Mouse (Mus musculus): ENCODE data around the gene Maml3. TPM values are rescaled to one million over a fixed set of nuclear protein-coding genes. Genes with fewer than 3 reads are reported as not detected.
A peak's percentile ranks its signal among the peaks of the same experiment; 100 is the strongest.

Maml3 gene
- polyA plus RNA-seq, 1 experiment from 2014 or later = 4.1 TPM

GRCm38 (mm10) chr3:51958751-51959150, 146.1 kb downstream of the Maml3 start:
- 76% methylated on average over 2 of the region's 2 CpGs for WGBS
- Histone ChIP-seq H3K9ac (no peak overlapping the region), H3K4me1 (replicated peaks) (peaks cover 18% of the 10 kb centered on the region), H3K27ac (no peak overlapping the region), H3K27me3 (replicated peaks) (no peaks in the 10 kb centered on the region), H3K4me3 (replicated peaks) (no peak overlapping the region), H3K36me3 (no peaks in the 10 kb centered on the region), H3K4me2 (replicated peaks) (no peak overlapping the region), H3K9me3 (no peaks in the 10 kb centered on the region)
- ATAC-seq = no peak

DNA sequence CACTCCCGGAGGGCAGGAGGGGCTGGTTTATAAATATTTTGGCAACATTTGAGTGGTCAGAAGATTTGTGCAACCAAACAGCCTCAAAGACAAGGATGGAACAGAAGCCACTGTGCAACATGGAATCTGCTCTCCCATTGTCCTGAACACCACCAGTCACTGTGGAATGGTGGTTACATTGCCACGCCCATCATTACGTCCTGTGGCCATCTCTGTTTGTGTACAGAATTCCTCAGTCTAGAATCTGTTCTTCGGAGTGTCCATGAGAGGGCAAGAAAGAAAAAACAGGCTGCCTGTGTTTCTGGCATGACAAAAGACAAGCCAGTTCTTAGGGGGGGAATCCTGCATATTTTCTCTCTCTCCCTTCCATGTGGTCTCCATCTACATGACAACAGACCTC, 150.4 kb downstream of the Maml3 start:
- Histone ChIP-seq H3K36me3 (no peaks in the 10 kb centered on the region), H3K4me1 (replicated peaks) (peaks cover 26% of the 10 kb centered on the region), H3K9ac (no peak overlapping the region), H3K4me3 (replicated peaks) (no peak overlapping the region), H3K27ac (no peak overlapping the region), H3K4me2 (replicated peaks) (0 out of 2 replicates have a peak overlapping the region, but pooled peaks have one; percentile 11), H3K9me3 (no peaks in the 10 kb centered on the region), H3K27me3 (replicated peaks) (no peaks in the 10 kb centered on the region)
- ATAC-seq = no peak
- 29% methylated on average over 4 of the region's 4 CpGs for WGBS

- 79% methylated on average over 11 of the region's 11 CpGs for WGBS
- Histone ChIP-seq H3K27me3 (replicated peaks) (no peaks in the 10 kb centered on the region), H3K9me3 (no peaks in the 10 kb centered on the region), H3K9ac (no peak overlapping the region), H3K4me1 (replicated peaks) (peaks cover 26% of the 10 kb centered on the region), H3K36me3 (no peaks in the 10 kb centered on the region), H3K4me2 (replicated peaks) (no peak overlapping the region), H3K27ac (no peak overlapping the region), H3K4me3 (replicated peaks) (no peak overlapping the region)
- ATAC-seq = no peak
These were observed 150.9 kb downstream of the Maml3 start for GRCm38 (mm10) chr3:51953927-51954326.

DNA sequence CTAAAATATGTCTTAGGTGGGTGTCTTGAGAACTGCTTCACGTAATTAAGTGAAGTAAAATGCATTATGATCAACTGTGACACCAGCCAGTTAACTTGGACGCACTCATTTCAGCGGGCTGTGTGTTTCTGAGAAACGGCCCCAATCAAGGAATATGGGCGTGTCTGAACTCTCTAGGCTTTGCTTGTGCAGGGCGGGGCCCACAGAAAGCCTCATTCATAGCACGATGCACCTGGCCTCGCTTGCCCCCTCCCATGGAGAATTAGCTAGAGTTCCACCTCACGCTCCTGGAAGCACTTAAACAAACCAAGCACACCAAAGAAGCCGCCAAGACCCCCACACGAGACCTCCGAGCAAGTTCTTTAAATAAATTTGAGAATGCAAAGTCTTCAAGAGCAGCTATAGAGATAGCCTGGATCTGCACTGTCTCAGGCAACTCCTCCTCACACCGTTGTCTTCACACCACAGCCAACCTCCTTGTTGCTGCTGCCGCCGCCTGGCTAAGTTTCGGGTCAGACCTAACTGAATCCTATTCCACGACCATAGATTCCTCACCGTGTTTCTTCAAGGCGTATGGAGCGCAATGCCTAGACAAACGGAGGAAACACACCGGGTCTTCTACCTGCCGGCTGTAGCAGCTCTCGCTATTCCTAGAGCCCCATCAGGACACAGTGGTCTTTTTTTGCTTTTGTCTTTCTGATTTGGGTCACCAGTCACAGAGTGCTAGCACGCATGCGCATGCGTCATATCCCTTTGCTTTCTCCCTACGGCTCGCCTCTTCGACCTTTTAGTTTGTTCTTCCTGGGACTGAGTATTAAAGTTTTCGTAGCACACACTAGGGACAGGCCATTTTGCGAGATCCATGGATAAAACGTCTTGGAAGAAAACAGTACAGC, 151.9 kb downstream of the Maml3 start:
- peak overlapping the region; percentile 19 for H3K4me3 ChIP-seq (replicated peaks)
- H3K9me3 ChIP-seq = no peaks in the 10 kb centered on the region
- H3K4me1 ChIP-seq (replicated peaks) = peaks cover 26% of the 10 kb centered on the region
- ATAC-seq = peak; percentile 90
- WGBS = 57% methylated on average over 33 of the region's 33 CpGs
- H3K4me2 ChIP-seq (replicated peaks) = peak overlapping the region; percentile 43
- H3K36me3 ChIP-seq = no peaks in the 10 kb centered on the region
- H3K27me3 ChIP-seq (replicated peaks) = no peaks in the 10 kb centered on the region
- no peak overlapping the region for H3K9ac ChIP-seq
- no peak overlapping the region for H3K27ac ChIP-seq

GRCm38 (mm10) chr3:51952267-51952666, 152.6 kb downstream of the Maml3 start:
- Histone ChIP-seq H3K9me3 (no peaks in the 10 kb centered on the region), H3K4me3 (replicated peaks) (no peak overlapping the region), H3K27me3 (replicated peaks) (no peaks in the 10 kb centered on the region), H3K4me2 (replicated peaks) (peak overlapping the region; percentile 43), H3K9ac (no peak overlapping the region), H3K27ac (no peak overlapping the region), H3K36me3 (no peaks in the 10 kb centered on the region), H3K4me1 (replicated peaks) (peaks cover 26% of the 10 kb centered on the region)
- 54% methylated on average over 9 of the region's 9 CpGs for WGBS
- ATAC-seq = peak; percentile 66

DNA sequence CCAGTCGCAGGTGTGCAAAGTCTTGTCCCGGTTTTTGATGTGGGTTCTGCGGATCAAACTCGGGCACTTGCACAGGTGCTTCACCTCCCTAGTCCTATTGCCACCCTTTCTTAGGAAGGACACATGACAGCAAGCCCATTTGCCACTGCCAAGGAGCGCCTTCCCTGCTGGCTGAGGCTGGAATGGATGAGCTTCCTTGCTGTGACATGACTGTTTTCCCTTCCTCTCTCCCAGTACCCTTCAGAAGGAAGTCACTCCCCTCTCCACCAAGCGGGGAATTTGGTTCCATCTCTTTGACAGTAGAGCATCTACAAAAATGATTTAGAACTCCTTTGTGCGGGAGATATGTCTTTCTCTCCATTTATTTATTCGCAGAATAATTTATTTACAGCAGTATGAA, 155.2 kb downstream of the Maml3 start:
- H3K36me3 ChIP-seq = no peaks in the 10 kb centered on the region
- no peak overlapping the region for H3K4me3 ChIP-seq (replicated peaks)
- no peaks in the 10 kb centered on the region for H3K9me3 ChIP-seq
- H3K27me3 ChIP-seq (replicated peaks) = no peaks in the 10 kb centered on the region
- H3K4me1 ChIP-seq (replicated peaks) = peaks cover 23% of the 10 kb centered on the region
- no peak for ATAC-seq
- 75% methylated on average over 8 of the region's 8 CpGs for WGBS
- H3K9ac ChIP-seq = no peak overlapping the region
- no peak overlapping the region for H3K4me2 ChIP-seq (replicated peaks)
- H3K27ac ChIP-seq = no peak overlapping the region

DNA sequence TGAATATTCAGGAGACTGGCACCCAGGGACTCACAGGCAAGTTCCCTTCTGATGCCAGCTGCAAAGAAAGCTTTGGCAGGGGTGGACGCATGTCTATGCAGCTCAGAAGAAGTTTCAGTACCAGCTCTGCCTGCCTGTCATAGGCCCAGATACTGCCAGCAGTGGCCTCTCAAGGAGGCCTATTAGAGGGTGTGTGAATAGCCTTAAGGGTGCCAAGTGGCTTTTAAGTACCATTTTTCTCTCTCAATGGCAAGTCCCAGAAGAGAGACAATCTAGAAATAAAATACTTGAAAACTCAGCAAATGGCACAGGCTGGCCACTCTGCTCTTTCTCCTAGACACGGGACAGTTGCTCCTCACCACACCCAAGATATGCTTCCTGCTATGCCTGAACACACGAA, 157.7 kb downstream of the Maml3 start:
- no peaks in the 10 kb centered on the region for H3K27me3 ChIP-seq (replicated peaks)
- H3K9me3 ChIP-seq = no peaks in the 10 kb centered on the region
- peaks cover 7% of the 10 kb centered on the region; the same call in 1 of the 2 replicates for H3K4me1 ChIP-seq (replicated peaks)
- 78% methylated on average over 3 of the region's 3 CpGs for WGBS
- H3K4me3 ChIP-seq (replicated peaks) = no peak overlapping the region
- H3K27ac ChIP-seq = no peak overlapping the region
- no peak overlapping the region for H3K9ac ChIP-seq
- no peak overlapping the region for H3K4me2 ChIP-seq (replicated peaks)
- ATAC-seq = no peak
- H3K36me3 ChIP-seq = no peaks in the 10 kb centered on the region

DNA sequence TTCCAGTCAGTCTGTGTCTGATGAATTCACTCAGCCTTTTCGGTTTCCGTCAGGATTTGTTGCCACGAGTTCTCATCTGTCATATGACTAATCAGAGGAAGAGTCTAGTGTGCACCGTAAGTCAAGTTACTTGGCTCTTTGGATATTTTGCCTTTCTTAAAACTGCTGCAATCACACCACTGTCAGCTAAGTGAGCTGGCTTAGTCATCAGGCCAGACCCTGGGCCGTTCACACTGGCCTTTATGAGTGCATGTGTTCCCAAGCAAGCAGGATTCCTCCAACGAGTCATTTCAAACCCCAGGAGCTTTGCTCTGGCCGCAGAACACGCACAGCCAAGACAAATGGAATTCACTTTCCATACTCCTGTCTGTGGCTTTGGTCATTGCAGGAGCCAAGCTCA, 161.2 kb downstream of the Maml3 start:
- no peak overlapping the region for H3K4me3 ChIP-seq (replicated peaks)
- no peaks in the 10 kb centered on the region for H3K9me3 ChIP-seq
- no peaks in the 10 kb centered on the region for H3K27me3 ChIP-seq (replicated peaks)
- WGBS = 66% methylated on average over 8 of the region's 8 CpGs
- no peak overlapping the region for H3K27ac ChIP-seq
- H3K36me3 ChIP-seq = no peaks in the 10 kb centered on the region
- no peak overlapping the region for H3K9ac ChIP-seq
- no peak for ATAC-seq
- no peaks in the 10 kb centered on the region for H3K4me1 ChIP-seq (replicated peaks)
- no peak overlapping the region for H3K4me2 ChIP-seq (replicated peaks)

GRCm38 (mm10) chr3:51941781-51942180, 163.1 kb downstream of the Maml3 start:
- no peak for ATAC-seq
- no peak overlapping the region for H3K27ac ChIP-seq
- H3K9me3 ChIP-seq = no peaks in the 10 kb centered on the region
- H3K4me3 ChIP-seq (replicated peaks) = no peak overlapping the region
- no peaks in the 10 kb centered on the region for H3K27me3 ChIP-seq (replicated peaks)
- WGBS = 78% methylated on average over 8 of the region's 8 CpGs
- H3K4me2 ChIP-seq (replicated peaks) = no peak overlapping the region
- H3K36me3 ChIP-seq = no peaks in the 10 kb centered on the region
- H3K4me1 ChIP-seq (replicated peaks) = no peaks in the 10 kb centered on the region
- no peak overlapping the region for H3K9ac ChIP-seq

- Histone ChIP-seq H3K27ac (no peak overlapping the region), H3K9ac (no peak overlapping the region), H3K4me2 (replicated peaks) (no peak overlapping the region), H3K4me3 (replicated peaks) (no peak overlapping the region), H3K9me3 (no peaks in the 10 kb centered on the region), H3K27me3 (replicated peaks) (no peaks in the 10 kb centered on the region), H3K36me3 (no peaks in the 10 kb centered on the region), H3K4me1 (replicated peaks) (no peaks in the 10 kb centered on the region)
- no peak for ATAC-seq
- WGBS = 88% methylated on average over 7 of the region's 7 CpGs
These were observed 165.0 kb downstream of the Maml3 start for GRCm38 (mm10) chr3:51939864-51940263.

- WGBS = 71% methylated on average over 5 of the region's 5 CpGs
- H3K36me3 ChIP-seq = no peaks in the 10 kb centered on the region
- H3K9me3 ChIP-seq = no peaks in the 10 kb centered on the region
- H3K4me2 ChIP-seq (replicated peaks) = no peak overlapping the region
- no peak overlapping the region for H3K9ac ChIP-seq
- H3K27me3 ChIP-seq (replicated peaks) = no peaks in the 10 kb centered on the region
- no peak overlapping the region for H3K27ac ChIP-seq
- no peaks in the 10 kb centered on the region for H3K4me1 ChIP-seq (replicated peaks)
- no peak overlapping the region for H3K4me3 ChIP-seq (replicated peaks)
- no peak for ATAC-seq
These were observed 165.8 kb downstream of the Maml3 start for GRCm38 (mm10) chr3:51939054-51939453.

DNA sequence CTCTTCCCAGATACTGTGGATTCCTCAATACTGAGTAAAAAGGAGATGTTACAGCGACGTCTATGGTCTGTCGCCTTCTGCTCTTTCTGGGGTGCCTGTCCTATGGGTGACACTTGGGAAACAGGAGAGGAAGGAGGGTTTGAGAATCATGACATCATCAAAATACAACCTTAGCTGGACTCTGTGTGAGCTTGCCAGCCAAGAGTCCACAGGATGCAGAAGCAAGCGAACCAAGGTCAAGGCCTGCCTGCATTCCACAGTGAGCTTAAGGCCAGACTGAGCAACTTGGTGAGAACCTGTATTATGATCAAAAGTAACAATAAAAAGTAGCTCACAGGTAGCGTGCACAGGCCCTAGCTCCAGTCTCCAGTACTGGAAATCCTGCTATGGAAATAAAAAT, 167.7 kb downstream of the Maml3 start:
- Histone ChIP-seq H3K4me3 (replicated peaks) (no peak overlapping the region), H3K4me1 (replicated peaks) (no peaks in the 10 kb centered on the region), H3K36me3 (no peaks in the 10 kb centered on the region), H3K27ac (no peak overlapping the region), H3K4me2 (replicated peaks) (no peak overlapping the region), H3K9me3 (no peaks in the 10 kb centered on the region), H3K9ac (no peak overlapping the region), H3K27me3 (replicated peaks) (no peaks in the 10 kb centered on the region)
- WGBS = 93% methylated on average over 5 of the region's 5 CpGs
- no peak for ATAC-seq
